Mouse (Mus musculus): Measurements from ENCODE around the gene Cdc42se1.

Cdc42se1 gene

DNA sequence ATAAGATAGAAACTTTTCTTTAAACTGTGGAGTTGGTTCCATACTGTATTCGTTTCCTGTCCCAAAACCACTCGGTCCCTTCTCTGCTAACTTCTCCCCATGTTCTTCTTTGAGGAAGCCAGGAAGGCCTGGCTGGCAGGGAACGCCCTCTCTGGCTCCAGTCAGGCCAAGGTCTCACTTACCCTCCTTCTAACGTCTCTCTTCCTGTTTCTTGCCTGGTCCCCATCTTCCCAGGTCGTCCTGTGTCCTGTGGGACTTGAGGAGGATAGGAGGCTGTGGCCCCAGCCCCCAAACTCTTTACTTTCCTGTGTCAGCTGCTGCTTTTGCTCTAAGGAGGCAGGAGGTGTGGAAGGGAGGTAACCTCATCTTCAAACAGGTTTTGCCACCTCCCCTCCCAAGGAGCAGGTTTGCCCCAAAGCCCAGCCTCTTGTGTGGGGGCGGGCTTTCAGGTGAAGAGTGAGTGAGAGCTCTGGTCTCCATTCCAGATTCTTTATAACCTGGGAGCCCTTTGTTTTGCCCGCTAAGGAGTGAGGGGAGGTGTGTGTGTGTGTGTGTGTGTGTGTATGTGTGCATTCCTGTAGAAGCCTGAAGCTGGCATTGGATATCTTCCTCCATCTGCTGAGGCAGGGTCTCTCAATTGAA is 22.4 kb downstream of the Cdc42se1 start, which contains the start of gene Bnipl:
TSS of gene Bnipl (minus strand) at position 411 of the 642 bp plus-strand sequence.
- DNase-seq (ENCODE audit: low read depth, low spot score), result no peak

DNA sequence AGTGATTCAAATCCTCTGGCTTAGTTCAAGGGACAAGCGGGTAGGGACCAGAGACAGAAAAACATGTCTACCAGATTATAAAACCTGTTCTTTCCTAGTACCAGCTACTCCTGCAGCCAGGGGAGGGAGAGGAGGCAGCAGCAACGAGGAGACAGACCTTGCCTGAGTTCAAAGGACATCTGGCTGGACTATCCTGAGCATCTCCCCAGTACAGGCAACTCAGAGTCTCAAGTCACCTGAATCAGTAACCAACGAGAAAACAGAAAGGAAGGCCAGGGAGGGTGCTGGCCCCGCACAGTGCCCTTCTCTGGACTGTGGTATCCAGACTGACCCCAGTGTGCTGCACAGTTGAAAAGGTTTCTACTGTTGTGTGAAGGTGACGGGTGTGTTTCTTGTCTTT is 28.4 kb downstream of the Cdc42se1 start:
- no peak for DNase-seq (ENCODE audit: low read depth, low spot score)

GRCm38 (mm10) chr3:95261975-95262374 is 33.4 kb downstream of the Cdc42se1 start:
- no peak for DNase-seq (ENCODE audit: low read depth, low spot score)

DNA sequence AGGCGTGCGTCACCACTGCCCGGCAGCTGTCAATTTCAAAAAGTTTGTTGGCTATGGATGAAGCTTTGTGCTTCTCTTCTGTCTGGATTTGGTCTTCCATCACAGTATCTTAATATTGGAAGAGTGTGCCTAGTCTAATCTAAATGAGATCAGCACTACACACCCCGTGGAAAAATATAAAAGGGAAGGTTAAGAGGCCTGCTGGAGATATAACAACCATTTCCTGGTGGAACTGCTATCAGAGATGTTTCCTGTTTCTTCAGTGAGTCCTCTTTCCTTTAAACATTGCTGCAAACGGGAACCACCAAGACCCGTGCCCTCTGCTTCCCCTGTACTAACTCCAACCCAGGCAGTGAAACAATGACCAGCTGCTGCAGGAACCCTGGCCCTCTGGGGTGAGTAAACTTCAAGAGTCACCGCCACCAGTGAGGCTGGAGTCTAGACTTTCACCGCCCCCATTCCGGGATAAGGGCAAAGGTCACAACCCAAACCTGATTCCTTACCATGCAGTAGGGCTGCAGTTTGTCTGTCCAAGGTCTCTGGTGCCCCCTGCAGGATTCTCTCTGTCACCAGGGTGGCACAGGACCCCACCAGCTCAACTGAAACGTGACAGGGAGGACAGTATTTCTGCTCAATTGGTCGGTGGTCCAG is 34.7 kb downstream of the Cdc42se1 start:
- no peak for DNase-seq (ENCODE audit: low read depth, low spot score)

DNA sequence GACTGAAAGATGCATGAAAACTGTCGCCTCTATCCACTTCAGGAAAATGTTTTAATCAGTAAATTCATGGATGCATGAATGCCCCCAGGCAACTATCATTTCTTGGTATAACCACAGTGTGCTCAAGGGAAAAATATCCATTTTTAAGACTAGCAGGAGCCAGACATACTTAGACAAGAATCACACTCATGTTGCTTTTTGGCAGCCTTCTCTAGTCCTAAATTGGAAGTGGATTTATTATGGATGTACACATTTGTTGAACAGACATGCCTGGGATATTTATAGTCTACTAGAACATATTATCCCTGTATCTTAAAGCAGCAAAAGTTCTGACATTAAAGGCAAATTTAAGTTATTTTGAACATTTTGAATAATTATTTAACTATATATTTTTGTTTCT is 36.2 kb downstream of the Cdc42se1 start:
- DNase-seq (ENCODE audit: low read depth, low spot score), result no peak

DNA sequence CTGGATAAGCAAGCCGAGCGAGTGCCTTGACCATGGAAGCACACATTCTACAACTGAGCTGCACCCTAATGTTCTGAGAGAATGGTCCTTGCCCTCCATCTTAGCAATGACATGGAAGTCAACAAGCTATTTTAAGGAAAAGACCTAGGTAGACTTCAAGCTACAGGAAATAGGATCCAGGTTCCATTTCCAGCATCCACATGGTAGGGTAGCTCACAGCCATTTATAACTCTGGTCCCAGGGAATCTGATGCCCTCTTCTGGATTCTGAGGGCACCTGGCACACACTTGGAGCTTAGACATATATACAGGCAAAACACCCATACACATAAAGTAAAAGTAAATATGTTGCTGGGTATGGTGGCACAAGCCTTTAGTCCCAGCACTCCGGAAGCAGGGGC is 37.5 kb downstream of the Cdc42se1 start:
- no peak for DNase-seq (ENCODE audit: low read depth, low spot score)

- no peak for DNase-seq (ENCODE audit: low read depth, low spot score)
Observed at GRCm38 (mm10) chr3:95267855-95268254, 39.3 kb downstream of the Cdc42se1 start.

- DNase-seq (ENCODE audit: low read depth, low spot score), result no peak
Observed at GRCm38 (mm10) chr3:95269789-95270188, 41.3 kb downstream of the Cdc42se1 start.

DNA sequence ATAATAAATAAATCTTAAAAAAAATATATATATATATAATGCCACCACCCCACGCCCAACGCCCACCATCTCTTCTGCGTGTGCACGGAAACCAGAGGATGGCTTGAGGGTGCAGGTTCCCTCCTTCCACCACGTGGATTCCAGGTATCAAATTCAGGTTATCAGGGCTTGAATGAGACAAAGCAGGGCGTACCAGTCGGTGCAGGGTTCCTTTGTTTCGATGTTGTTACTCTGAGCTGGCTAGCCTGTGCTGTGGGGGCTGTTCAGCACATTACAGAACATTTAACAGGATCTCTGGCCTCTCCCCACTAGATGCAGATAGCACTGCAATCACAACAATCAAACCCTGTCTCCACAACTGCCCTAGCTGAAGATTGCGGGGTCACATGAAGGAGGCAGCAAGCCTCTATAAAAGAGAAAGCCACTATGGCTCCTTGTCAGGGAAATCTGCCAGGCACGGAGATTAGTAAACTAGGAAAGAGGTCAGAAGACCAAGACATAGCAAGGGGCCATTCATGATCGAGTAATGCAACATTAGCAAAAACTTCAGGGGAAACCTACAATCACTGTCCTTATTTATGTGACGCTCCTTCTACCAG is 42.3 kb downstream of the Cdc42se1 start:
- no peak for DNase-seq (ENCODE audit: low read depth, low spot score)

DNA sequence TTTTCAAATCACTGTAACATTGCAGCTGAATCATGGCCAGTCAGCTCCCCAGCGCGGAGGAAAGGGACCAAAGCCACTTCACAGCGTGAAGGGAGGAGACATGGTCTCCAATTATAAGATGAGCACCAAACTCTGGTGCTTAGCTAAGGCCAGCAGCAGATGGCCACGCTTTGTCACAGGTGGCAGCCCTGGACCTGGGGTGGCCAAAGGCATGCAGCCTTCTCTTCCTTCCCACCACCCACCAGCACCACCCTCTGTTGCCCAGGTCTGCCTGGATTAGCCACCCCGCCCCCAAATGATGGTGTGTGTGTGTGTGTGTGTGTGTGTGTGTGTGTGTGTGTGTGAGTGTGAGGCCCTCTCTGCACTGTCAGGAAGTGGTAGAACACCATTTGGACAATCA is 44.9 kb downstream of the Cdc42se1 start:
- DNase-seq (ENCODE audit: low read depth, low spot score), result no peak

- DNase-seq (ENCODE audit: low read depth, low spot score), result no peak
Observed at GRCm38 (mm10) chr3:95274453-95274852, 45.9 kb downstream of the Cdc42se1 start.

- DNase-seq (ENCODE audit: low read depth, low spot score), result no peak
Observed at GRCm38 (mm10) chr3:95275161-95275560, 46.6 kb downstream of the Cdc42se1 start.

DNA sequence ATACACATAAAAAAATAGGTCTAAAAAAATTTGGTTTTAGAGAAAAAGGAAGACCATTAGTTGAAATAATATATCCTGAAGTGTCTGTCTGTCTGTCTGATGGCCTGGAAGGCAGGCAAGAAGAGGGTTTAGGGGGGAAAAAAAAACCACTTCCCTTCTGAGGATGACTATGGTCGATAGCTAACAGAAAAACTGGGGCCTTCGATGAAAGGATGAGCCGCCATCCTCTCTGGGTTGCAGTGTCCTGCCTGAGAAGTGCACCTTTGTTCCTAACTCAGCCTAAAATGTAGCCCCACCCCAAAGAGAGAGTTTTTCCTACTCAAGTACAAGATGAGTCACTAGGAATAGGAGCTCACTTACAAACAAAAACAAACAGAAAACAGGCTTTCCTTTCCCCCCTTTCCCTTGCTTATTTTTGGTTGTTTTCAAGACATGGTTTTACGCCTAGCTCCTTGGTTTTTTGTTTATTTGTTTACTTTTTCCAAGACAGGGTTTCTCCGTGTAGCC is 47.9 kb downstream of the Cdc42se1 start:
- DNase-seq (ENCODE audit: low read depth, low spot score), result no peak

DNA sequence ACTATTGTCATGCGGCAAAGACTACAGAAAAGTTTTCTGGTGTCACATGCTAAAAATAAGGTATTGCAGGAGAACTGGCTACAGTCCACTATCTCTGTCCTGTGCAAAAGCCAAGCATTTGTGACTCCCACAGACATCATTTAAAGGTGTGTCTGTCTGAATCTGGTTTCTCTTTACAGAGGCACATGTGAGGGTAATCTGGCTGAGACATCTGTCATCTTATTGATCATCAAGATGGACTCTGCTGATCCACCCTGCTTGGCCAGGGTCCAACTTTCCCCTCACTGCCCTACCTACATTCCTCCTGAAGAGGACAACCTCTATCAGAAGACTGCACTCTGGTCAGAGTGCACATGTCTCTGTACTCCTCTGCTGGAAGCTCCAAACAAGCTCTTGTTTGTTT is 48.6 kb downstream of the Cdc42se1 start:
- DNase-seq (ENCODE audit: low read depth, low spot score), result no peak

DNA sequence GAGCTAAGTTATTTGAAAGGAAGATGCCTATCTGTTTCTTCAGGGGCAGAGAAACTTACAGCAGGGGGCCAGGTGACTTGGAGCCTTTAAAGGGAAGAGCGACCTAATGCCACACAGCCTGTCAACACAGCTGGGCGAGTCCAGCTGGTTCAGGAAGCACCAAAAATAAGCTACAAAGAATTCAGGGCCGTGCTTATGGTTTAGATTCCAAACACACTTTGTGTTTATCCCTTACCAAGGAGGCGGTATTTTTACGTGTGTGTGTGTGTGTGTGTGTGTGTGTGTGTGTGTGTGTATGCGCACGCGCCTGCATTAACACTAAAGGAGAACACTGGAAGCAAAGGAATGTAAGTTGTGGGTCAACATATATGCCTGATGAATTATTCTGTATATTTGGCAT is 52.2 kb downstream of the Cdc42se1 start:
- no peak for DNase-seq (ENCODE audit: low read depth, low spot score)

- peak; percentile 95 for DNase-seq (ENCODE audit: low read depth, low spot score)
Observed at GRCm38 (mm10) chr3:95281216-95282126, 52.9 kb downstream of the Cdc42se1 start, which contains the start of the genes Mindy1 and Prune1. TSS of gene Mindy1 (plus strand) at chr3:95281345. TSS of gene Prune1 (minus strand) at chr3:95282076.

- no peak for DNase-seq (ENCODE audit: low read depth, low spot score)
Observed at GRCm38 (mm10) chr3:95282381-95282864, 53.9 kb downstream of the Cdc42se1 start.

- DNase-seq (ENCODE audit: low read depth, low spot score), result peak; percentile 50
Observed at GRCm38 (mm10) chr3:95282865-95283588, 54.5 kb downstream of the Cdc42se1 start.

DNA sequence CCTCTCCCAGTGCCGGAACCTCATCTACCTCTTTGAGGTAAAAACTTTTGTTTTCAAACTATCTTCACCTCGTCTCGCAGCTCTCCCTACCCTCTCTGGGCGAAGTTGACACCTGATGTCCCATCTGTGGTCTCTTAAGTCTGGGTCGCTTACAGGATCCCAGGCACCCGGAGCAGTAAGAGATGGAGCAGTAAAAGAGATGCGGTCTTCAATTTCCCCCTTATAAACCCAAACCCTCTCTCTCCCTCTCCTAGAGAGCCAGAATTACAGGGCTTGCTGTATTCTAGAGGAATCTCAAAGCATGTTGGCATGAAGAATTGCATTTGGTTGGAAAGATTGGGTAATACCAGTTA is 55.0 kb downstream of the Cdc42se1 start:
- no peak for DNase-seq (ENCODE audit: low read depth, low spot score)

DNA sequence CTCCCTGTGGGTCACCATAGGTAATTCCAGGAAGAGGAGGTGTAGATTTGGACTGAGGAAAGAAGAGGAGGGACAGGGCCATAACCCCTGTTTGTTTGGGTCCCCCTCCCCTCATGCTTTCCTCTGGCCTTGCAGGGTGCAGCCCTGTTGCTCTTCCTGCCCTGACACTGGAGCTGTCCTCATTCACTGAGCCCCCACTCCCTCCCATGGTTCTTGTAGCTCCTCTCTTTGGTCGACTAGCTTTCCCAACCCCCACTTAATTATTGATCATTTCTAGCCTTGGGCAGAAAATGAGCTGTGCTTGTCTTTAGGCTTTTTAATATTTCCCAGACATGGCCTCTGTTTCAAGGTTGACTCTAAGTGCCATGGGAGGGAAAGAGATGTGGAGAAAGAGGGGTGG is 55.5 kb downstream of the Cdc42se1 start:
- no peak for DNase-seq (ENCODE audit: low read depth, low spot score)

Data from retina, adult 2 months (tissue).